Mouse (Mus musculus) layer of hippocampus, adult 2 months (tissue): ENCODE data around the gene Hist1h2bn. TPM values are rescaled to one million over a fixed set of nuclear protein-coding genes. Genes with fewer than 3 reads are reported as not detected.
"Not testable (repeated sequence)": the region's sequence is repeated elsewhere in the genome, so short reads cannot be mapped to it uniquely, and the experiment has no call there.

Experiments used
- DNase-seq, 2 experiments: peaks; one replicate each; pipeline ENCODE4 v3.0.0; 2022; ENCODE audit warnings: low spot score in 2 of 2
- H3K27ac ChIP-seq: fragments of 200-600 bp; 2 replicates; pipeline ENCODE4 v1.8.1; 2022
- H3K4me3 ChIP-seq: fragments of 200-600 bp; 2 replicates; pipeline ENCODE4 v1.8.1; 2022; ENCODE audit warnings: mild to moderate bottlenecking
- CTCF ChIP-seq: fragments of 200-600 bp; conservative IDR thresholded peaks from 2 replicates; pipeline ENCODE4 v1.8.1; 2022; ENCODE audit warnings: antibody characterized with exemption, mild to moderate bottlenecking, moderate library complexity
- total RNA-seq, 2 experiments: library from RNA; stranded (reverse); gene quantifications; 2 replicates each; pipeline ENCODE4 v1.2.3; 2021

Hist1h2bn gene
- total RNA-seq, 2 experiments from 2014 or later, result 8.3 to 9.4 TPM

GRCm38 (mm10) chr13:21745006-21745405, 8.9 kb upstream of the Hist1h2bn start:
- Histone ChIP-seq H3K27ac (no peak overlapping the region), H3K4me3 (no peak overlapping the region)
- no peak for TF ChIP-seq CTCF
- no peak for DNase-seq

- no peak for TF ChIP-seq CTCF
- Histone ChIP-seq H3K4me3 (peak overlapping the region; percentile 68), H3K27ac (peak overlapping the region; percentile 48; the same call in 1 of the 2 replicates)
- DNase-seq, result no peak
These were observed 4.3 kb upstream of the Hist1h2bn start for GRCm38 (mm10) chr13:21749387-21750158.

- peak within 1 kb of the TSS; percentile 68 for H3K4me3 ChIP-seq
- peak within 1 kb of the TSS; percentile 57 for H3K27ac ChIP-seq
- peak; percentile 91 to 94 for DNase-seq
These were observed 3.5 kb upstream of the Hist1h2bn start, which contains the start of gene Hist1h4k for GRCm38 (mm10) chr13:21750159-21751017. Hist1h4k (minus strand) TSS chr13:21750505.

- no peak overlapping the region for H3K4me3 ChIP-seq
- no peak for TF ChIP-seq CTCF
- no peak overlapping the region for H3K27ac ChIP-seq
- DNase-seq, result no peak
These were observed 2.5 kb upstream of the Hist1h2bn start for GRCm38 (mm10) chr13:21751417-21751816.

GRCm38 (mm10) chr13:21751827-21752226, 2.1 kb upstream of the Hist1h2bn start:
- no peak overlapping the region for H3K4me3 ChIP-seq
- H3K27ac ChIP-seq, result no peak overlapping the region
- DNase-seq, result no peak
- no peak for TF ChIP-seq CTCF

GRCm38 (mm10) chr13:21752356-21752755, 1.6 kb upstream of the Hist1h2bn start:
- Histone ChIP-seq H3K27ac (no peak overlapping the region), H3K4me3 (no peak overlapping the region)

GRCm38 (mm10) chr13:21753051-21753523, 836 bp upstream of the Hist1h2bn start:
- Histone ChIP-seq H3K4me3 (peak overlapping the region; percentile 51), H3K27ac (peak overlapping the region; percentile 85)
- TF ChIP-seq CTCF, result no peak
- no peak for DNase-seq

More at GRCm38 (mm10) chr13:21752356-21752755, 1.6 kb upstream of the Hist1h2bn start:
- no peak for DNase-seq
- no peak for TF ChIP-seq CTCF

- H3K27ac ChIP-seq, result not testable (repeated sequence)
- H3K4me3 ChIP-seq, result peak overlapping the region; percentile 51
- peak; percentile 21 to 29 for DNase-seq
These were observed 525 bp downstream of the Hist1h2bn start for GRCm38 (mm10) chr13:21754294-21755001.

- no peak for DNase-seq
- no peak overlapping the region for H3K4me3 ChIP-seq
- H3K27ac ChIP-seq, result no peak overlapping the region
- no peak for TF ChIP-seq CTCF
These were observed 1.8 kb downstream of the Hist1h2bn start for GRCm38 (mm10) chr13:21755707-21756106.

- Histone ChIP-seq H3K27ac (peak overlapping the region; percentile 43; the same call in 1 of the 2 replicates), H3K4me3 (peak overlapping the region; percentile 64)
- no peak for TF ChIP-seq CTCF
- peak; percentile 57 to 77 for DNase-seq
These were observed 25.2 kb downstream of the Hist1h2bn start for GRCm38 (mm10) chr13:21778814-21779766.
